Mouse (Mus musculus): ENCODE measurements around the gene Ltc4s.
A peak's percentile ranks its signal among the peaks of the same experiment; 100 is the strongest.

Gene Ltc4s

DNA sequence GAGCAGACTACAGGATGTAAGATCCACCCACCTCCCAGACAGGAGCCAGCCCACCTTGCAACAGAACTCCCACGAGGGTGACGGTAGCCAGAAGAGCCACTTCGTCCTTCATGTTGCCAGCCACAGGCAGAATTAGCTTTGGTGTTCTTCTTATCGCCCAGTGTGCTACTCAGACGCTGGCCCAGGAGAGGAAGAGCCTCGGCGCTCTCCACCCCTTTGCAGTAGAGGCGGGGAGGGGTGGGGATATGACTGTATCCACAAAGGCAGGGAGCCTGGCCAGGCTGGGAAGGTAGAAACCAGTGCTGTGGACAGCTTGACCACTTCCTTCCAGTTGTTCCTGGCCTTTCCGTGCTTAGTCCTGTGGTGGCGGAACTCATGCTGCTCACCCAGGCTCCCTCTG is at the start of gene Ltc4s:
Gene Ltc4s (minus strand): TSS at position 293 of the 400 bp plus-strand sequence.
- DNase-seq = no peak

DNA sequence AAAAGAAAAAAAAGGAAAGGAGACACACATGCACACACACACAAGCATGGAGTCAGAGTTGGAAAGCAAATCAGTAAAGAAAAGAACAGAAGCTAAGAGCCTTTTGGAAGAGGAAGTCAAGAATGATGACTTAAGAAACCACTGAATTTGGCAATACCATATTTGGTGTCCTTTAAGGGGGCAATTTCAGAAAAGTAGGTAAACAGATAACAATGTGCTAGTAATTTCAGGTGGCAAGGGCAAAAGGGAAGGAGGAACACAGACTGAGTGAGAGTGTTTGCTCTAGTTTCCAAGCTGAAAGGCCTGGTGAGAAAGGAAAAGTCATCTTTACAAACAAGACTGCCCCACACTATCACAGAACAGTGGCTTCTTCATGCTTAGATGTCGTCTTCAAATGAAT is 48.0 kb upstream of the Ltc4s start:
- DNase-seq = no peak

DNA sequence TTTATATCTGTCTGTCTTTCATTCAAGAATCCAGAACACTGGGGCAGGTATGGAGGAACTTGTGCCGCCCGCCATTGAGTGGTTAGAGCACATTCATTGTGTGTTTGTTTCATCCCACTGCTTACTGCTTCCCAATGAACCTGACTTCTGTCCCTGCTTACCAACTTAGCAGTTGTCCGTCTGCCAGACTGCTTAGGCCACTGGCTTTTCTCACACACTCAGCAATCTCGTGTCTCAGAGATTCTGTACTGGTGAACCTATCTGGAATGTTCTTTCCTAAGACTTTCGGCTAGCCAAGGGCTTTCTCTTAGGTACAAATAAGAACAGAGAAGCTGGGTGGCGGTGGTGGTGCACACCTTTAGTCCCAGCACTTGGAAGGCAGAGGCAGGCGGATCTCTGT is 47.3 kb upstream of the Ltc4s start:
- no peak for DNase-seq

DNA sequence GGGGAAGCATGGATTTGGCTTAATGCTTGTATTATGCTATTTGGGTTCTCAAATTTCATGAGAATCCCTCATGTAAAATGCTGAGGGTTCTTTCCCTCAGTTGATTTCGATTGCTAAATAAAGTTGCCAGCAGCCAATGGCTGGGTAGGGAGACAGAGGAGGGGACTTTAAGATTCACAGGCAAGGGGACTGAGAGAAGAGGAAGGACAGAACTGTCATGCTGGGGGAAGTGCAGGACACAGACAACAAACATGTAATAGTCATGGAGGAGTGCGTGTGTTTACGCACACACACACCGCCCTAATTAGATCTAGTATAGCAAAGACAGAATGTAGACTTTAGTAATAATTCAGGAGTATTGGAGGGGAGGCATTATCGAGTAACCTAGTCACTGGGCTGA is 46.8 kb upstream of the Ltc4s start:
- DNase-seq = no peak

DNA sequence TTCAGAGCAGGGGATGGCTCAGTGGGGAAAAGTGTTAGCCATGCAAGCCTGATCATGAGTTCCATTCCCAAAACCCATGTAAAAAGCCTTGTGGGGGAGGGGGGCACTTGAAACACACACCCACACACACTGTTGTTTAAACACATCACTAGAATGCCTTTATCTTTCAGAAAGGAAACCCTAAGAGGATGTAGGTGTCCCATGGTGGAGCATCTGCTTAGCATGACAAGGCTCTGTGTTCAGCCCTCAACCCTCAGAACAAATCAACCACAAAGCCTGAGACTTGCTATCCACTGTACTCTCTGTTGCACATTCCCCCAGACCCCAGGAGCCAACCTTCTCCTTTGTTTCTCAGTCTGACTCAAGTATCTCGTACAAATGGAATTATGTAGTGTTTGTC is 41.6 kb upstream of the Ltc4s start:
- DNase-seq = no peak

DNA sequence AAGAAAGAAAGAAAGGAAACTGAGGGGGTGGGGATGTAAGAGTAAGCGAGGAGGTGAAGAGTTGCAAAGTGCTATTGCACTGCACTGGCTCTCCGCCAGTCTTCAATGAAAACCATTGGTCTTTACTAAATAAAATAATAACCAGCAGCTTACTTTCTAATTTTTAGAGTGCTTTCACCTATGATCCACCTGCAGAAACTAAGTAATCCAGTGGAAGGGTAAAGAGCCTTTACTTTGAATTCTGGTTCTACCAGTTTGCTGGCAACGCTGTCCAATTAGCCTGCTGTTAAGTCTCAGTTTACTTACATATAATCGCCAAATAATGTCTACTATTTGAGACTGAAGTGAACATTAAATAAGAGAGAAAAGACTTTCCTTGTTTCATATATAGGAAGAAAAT is 40.6 kb upstream of the Ltc4s start:
- no peak for DNase-seq

DNA sequence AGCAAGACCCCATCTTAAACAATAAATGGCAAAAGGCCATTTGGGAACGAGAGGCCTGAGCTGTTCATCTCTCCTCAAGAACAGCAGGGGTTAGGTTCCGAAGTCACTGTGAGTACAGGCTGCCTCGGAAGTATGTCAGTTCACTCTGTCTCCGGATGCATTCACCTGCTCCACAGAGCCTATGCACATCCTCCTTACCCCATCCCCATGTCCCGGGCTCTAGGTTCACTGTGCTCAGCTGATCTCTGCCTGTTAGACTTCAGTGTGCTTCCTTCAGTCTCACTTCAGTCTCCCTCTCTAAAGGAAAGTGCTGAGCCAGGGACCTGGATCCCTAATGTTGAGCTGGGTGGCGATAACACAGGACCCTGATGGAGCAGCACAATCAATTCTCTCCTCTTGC is 39.3 kb upstream of the Ltc4s start:
- no peak for DNase-seq

DNA sequence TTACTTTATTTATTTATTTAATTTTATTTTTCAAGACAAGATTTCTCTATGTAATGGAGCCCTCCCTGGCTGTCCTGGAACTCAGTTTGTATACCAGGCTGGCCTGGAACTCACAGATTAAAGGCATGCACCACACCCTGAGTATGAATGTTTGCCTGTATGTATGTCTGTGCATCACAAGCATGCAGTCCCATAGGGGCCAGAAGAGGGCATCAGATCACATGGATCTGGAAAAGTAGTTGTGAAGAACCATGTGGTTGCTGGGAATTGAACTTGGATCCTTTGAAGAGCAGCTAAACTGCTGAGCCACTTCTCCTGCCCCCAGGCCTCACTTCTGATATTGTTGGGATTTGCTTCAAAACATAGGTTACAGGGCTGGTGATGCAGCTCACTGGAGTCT is 38.6 kb upstream of the Ltc4s start:
- no peak for DNase-seq

DNA sequence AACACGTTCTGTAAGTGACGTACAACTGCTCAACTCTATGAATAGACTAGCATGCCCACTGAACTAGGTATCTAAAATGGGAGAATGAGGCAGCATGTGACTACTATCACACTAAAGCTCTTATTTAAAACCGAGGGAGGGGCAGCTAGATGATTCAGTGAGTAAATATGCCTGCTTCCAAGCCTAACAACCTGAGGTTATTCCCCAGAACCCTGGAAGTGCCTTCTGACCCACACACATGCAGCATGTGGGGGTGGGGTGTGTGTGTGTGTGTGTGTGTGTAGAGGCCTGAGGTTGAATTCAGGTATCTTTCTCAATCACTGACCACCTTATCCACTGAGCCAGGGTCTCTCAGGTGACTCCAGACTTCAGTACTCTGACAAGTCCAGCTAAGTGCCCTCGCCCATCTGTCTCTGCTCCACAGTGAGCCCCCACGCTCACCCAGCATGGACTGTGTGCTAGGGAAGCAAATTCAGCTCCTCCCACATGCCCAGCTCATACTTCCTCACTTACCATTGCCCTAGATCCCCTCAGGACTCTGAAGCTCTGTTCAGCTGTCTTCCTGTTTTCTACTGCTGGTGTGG is 37.2 kb upstream of the Ltc4s start:
- no peak for DNase-seq

DNA sequence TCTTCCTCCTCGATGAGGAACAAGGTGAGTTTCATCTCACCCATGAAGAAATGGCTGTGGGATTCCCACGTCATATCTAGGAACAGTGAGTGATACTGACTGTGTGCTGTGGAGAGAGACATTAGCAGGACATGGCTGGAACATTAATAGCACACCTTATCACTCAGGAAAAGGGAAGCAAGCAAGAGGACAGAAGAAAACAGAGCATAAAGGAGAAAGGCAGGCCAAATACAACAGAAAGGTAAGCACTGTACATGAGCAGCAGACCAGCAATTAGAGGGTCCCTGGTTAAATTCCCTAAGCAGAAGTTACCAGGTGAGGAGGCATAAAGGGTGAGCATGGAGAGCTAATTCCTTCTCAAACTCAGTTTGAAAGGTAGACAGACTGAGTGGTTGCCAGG is 36.7 kb upstream of the Ltc4s start:
- DNase-seq = no peak

DNA sequence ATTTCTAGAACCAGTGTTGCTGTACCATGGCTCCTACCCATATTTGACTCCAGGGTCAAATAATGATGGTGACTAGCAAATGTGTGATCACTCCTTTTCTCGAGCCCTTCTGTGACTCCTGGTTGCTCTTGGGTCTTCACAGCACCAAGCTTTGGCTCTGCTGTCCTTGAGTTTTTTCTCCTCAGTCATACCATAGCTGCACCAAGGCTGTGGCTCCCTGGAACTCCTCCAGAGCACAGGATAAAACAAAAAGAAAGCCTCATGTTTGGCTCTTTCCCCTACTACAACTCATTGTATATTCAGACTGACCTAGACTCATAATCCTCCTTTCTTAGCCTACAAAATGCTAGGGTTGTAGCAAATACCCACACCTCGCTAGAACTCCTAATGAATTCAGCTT is 34.4 kb upstream of the Ltc4s start:
- DNase-seq = no peak

DNA sequence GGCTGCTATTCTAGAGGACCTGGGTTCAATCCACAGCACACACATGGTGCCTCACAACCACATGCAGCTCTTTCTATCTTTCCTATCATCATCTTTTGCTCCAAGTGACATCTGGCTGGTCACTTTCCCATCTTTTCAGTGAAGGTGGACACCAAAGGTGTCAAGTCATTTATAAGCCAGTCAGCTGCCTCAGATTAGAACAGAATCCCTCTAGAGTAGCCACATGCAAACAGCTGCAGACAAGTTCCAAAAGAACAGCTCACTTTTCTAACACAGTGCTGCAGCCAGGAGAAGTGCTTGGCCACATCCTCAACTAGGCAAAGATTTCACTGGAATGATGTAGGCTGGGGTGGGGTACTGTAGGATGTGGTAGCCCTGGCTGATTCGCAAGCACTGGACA is 31.5 kb upstream of the Ltc4s start:
- DNase-seq = no peak

DNA sequence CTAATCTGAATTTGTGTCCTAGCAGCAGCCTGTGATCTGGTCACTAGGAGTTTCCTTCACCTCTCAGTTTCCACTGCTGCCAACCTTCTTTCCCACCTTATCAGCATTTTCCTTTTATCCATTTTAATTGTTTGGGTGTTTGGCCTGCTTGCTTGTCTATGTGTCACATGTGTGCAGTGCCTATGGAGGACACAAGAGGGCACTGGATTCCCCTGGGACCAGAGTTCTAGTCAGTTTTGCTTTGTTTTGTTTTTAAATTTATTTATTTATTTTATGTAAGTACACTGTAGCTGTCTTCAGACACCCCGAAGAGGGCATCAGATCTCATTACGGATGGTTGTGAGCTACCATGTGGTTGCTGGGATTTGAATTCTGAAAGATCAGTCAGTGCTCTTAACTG is 30.7 kb upstream of the Ltc4s start:
- DNase-seq = no peak

DNA sequence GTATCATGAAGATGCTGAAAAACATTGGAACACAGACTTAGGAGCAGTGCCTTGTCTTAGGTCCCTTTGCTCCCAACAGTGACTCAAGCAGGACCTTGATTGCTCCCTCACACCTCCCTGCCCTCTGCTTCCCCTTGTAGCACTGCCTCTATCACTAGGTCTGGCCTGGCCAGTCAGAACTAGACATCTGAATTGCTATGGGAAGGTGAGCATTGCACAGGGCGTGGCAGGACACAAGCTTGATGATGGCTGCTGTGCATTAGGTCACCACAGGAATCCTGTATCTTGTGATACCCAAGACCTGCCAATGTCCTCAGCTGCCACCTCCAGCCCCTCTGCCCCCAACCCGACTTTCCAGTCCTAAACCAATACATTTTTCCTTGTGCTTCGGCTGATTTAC is 28.6 kb upstream of the Ltc4s start:
- DNase-seq = no peak

DNA sequence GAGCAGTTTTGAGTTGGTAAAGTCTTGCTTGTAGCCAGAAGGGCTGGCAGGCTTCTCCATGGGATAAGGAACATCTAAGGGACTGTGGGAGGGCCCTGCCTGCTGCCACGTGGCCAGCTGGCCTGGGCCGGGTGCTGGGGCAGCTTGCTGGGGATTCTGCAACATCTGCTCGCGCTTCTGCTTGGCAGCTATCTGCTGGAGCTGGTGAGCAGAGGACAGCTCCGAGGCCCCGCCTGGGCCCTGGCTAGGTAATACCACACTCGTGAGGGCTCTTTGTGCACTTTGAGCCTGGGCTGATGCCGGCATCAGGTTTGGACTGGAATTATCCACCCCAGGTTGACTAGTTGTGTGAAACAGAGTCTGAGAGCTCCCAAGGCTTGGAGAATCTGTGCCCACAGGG is 27.5 kb upstream of the Ltc4s start:
- no peak for DNase-seq

DNA sequence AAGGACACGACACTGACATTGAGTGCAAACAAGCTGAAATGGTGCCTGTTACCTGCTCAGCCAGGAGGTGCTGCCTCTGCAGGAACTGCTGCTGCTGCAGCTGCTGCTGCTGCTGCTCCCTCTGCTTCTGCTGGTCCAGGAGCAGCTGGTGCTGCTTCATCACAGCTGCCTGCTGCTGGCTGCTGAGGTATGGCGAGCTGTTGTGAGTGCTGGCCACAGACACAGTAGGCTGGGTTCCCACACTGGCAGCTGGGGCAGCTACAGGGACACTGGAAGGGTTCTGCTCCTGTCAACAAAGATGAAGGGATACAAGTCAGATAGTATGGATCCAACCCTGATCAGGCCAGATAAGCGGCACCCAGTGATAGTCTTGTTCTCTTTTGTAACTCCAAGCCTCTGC is 24.8 kb upstream of the Ltc4s start:
- no peak for DNase-seq

DNA sequence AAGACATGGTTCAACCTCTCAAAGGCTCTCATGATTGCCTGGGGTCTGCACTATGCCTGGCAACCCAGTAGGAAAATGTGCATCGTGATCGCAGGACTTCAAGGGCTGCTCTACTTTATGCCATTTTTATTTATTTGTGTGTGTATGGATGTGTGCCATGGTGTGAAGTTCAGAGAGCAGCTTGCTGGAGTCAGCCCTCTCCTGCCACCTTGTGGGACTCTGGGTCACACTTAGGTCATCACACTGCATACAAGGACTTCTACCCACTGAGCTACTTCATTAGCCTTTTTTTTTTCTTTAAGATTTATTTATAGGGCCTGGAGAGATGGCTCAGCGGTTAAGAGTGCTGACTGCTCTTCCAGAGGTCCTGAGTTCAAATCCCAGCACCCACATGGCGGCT is 23.6 kb upstream of the Ltc4s start:
- peak in 1 of 2 experiments; percentile 52 for DNase-seq

DNA sequence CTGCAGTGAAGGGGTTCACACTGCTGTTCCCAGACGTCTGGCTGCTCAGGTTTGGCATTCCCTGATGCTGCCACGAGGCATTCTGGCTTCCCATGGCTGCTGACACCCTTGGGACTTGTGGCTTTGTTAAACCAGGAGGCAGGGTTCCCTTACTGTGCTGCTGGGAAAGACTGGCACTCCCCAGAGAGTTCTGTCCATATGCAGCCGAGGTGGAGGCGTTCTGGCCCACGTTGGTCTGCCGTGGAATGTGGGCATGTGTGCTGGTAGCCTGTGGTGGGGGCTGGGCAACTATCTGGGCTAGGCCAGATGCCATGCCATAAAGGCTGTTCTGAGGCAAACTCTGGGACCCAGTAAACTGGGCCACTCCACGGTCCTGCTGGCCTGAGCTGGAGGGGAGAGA is 19.9 kb upstream of the Ltc4s start:
- no peak for DNase-seq

DNA sequence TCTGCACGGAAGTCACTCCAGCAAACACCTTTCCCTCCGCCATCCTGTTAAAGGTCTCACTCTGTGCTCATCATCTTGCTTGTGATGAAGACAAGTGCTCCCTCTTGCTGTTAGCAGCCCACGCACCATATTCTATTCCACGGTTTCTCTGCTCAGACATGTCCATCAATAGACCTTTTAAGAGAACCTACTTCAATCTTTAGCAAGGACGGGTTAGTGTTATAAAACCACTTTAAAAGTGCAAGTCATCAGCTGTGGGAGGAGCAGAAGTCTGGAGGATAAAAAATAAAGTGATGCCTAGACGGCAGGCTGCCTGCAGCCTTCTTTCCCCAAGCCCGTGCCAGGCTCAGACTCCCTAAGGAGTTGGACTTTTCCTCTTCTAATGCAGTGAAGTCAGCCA is 18.2 kb upstream of the Ltc4s start:
- DNase-seq = no peak

DNA sequence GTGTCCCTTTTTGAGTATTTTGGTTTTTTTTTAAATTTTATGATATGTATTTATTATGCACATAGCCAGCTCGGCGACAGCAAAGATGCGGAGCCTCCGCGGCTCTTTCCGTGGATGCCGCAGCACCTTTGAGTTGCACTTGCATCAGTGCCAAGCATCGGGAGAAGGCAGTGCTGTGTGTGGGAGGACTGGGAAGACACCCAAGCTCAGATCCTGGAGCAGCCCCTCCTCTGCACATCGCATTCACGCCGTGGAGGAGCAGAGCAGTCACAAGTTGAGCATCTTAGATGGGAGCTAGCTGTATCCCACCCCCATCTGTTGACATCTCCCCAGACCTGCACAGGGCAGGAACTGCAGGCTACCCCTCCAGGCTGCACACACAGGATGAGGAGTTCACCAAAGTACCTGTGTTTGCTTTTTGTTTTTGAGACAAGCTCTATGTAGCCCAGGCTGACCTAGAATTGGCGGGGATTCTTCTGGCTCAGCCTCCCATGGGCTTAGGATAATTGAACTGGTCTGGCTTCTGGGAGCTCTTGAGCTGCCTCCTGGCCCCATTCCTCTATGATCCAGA is 15.7 kb upstream of the Ltc4s start:
- DNase-seq = peak; percentile 70 to 72

DNA sequence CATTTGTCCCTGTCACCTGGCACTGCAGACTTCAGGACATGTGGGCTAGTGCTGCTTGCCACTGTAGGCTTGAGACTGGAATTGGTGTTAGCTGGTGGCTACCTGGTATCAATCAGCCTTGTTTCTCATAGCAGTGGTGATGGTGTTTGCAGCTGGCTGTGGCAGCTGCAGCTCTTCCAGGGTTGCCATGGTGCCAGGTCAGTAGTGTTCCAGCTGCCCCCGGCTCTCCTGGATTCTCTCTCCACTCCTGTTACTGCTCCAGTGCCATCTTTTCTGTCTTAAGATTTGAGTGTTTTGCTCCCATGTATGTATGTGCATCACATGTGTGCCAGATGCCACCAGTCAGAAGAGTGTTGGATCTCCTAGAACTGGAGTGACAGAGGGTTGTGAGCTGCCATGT is 15.0 kb upstream of the Ltc4s start:
- DNase-seq = no peak

DNA sequence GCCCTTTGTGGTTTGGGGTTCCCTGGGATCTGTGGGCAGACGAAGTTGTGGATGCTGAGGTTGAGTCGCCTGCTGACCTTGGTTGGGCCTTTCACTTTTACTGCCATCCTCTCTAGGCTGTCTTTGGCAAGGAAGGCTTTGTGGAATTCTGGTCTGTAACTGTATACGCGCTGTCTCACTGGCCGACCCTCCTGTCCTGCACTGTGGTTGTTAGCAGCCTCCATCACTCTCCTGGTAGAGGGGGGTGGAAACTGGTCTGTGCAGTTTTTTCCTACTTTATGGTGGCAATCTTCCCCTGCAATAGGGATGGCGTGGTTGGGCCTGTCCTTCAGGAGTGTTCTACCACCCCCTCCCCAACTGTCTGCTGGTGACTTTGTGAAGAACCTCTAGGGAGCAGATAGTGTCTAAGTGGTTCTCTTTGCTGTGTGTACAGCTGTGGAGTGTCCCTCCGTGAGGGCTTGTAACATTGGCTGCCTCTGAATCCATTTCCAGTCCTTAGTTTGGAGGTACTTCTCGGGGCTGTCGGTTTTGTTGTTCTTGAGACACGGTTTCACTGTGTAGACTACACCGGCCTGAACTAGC is 14.4 kb upstream of the Ltc4s start:
- DNase-seq = no peak

DNA sequence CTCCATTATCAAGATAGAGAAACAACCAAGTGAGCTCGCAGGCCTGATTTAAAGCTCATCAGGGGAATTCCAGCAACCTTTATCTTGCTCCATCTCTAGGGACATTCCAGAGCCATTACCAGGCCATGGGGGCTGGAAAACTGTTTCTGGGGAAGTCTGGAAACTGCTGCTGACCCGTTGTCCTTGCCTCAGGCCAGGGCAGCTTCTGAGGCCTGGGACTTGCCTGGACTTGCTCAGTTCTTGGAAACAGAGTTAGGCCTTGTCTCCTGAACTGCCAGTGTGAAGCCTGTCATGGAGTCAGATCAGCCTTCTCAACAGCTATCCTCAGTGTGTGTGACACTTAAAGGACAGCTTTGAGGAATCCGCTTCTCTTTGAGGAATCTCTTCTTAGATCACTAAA is 13.8 kb upstream of the Ltc4s start:
- DNase-seq = no peak

DNA sequence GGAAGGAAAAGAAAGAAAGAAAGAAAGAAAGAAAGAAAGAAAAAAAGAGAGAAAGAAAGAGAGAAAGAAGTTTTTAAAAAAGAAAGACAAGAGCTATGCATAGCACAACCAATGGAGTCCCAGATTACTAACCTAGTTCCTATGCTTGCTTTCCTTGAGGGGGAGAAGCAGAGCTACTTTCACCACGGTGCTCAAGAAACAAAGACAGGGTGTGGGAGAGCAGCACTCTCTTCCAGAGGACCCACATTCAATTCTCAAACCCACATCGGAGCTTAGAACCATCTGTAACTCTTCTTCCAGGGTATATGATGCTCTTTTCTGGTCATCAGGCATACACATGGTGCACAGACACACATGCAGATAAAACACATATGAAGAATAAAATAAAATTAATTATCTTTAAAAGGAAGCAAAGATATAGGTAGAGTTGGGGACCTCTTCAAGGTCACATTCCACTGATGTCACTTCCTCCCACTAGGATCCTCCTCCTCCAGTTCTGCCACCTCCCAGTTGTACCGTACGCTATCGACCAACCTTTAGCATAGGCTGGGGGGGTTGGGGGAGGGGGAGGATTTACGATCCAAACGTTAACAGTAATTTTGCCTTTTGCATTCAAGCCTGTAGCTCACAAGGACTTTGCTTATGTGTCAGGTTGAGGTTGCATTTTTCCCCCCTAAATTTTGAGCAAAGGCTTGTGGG is 10.2 kb upstream of the Ltc4s start:
- DNase-seq = no peak

DNA sequence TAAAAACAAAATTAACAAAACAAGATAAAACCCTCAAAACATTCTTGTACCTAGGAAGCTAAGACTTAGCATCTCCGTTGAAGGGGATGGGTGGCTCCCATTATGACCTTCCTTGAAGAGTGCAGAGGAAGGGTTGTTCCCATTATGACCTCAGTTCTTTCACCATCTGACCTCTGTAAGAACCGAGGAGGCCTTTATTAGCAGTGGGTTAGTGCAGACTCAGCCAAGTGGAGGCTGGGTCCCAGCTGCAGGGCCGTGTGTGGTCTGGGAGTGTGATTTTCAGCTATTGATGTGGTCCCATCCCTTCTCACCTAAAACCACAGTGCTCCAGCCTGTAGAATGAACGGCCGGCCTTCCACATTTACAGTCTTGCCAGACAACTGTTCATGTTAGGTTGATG is 6.9 kb upstream of the Ltc4s start:
- no peak for DNase-seq
